Mouse (Mus musculus) G1E (cell line): Measurements from ENCODE around the gene Spock2. TPM values are rescaled to one million over a fixed set of nuclear protein-coding genes. Genes with fewer than 3 reads are reported as not detected.
"Not testable (repeated sequence)": the region's sequence is repeated elsewhere in the genome, so short reads cannot be mapped to it uniquely, and the experiment has no call there.

Source experiments
- ATAC-seq: 2 replicates; pipeline ENCODE4 v1.8.0; 2016; ENCODE audit warnings: mild to moderate bottlenecking; ENCODE audit not compliant: insufficient number of reproducible peaks, poor library complexity, low FRiP score, severe bottlenecking; ENCODE audit errors: extremely low read depth
- DNase-seq: peaks from one replicate; pipeline ENCODE4 v3.0.0; 2012; ENCODE audit warnings: low spot score
- H3K27me3 ChIP-seq: 2 replicates; pipeline ENCODE4 v1.6.1; 2012; ENCODE audit warnings: mild to moderate bottlenecking, low read length, inconsistent platforms; ENCODE audit not compliant: insufficient read depth
- H3K36me3 ChIP-seq: replicated peaks from 2 replicates; pipeline ENCODE3; 2012; ENCODE audit warnings: mild to moderate bottlenecking, inconsistent platforms
- H3K4me1 ChIP-seq: 2 replicates; pipeline ENCODE4 v1.6.1; 2012; ENCODE audit warnings: low read depth, low read length, inconsistent platforms, mixed read lengths; ENCODE audit not compliant: insufficient read depth
- H3K4me3 ChIP-seq: 2 replicates; pipeline ENCODE4 v1.5.1; 2012; ENCODE audit warnings: low read depth, mild to moderate bottlenecking, inconsistent platforms, low read length, moderate library complexity, mixed read lengths
- H3K9me3 ChIP-seq: replicated peaks from 2 replicates; pipeline ENCODE4 v1.6.1; 2012; ENCODE audit warnings: inconsistent platforms
- CTCF ChIP-seq: IDR thresholded peaks from 2 replicates; pipeline ENCODE4 v1.5.1; 2012; ENCODE audit warnings: low read depth, low read length, inconsistent platforms, mixed read lengths
- GATA1 ChIP-seq: IDR thresholded peaks from 2 replicates; pipeline ENCODE4 v1.6.1; 2012; ENCODE audit warnings: borderline replicate concordance, low read length, inconsistent platforms, mixed read lengths
- GATA2 ChIP-seq: IDR thresholded peaks from 2 replicates; pipeline ENCODE4 v1.6.1; 2012; ENCODE audit warnings: low read depth, low read length, inconsistent platforms, borderline replicate concordance
- POLR2AphosphoS5 ChIP-seq: IDR thresholded peaks from 2 replicates; pipeline ENCODE4 v1.6.1; 2012; ENCODE audit warnings: low read depth, low read length, inconsistent platforms; ENCODE audit not compliant: insufficient replicate concordance
- TAL1 ChIP-seq: conservative IDR thresholded peaks from 2 replicates; pipeline ENCODE4 v1.6.1; 2012; ENCODE audit warnings: low read depth, low read length, inconsistent platforms, mixed read lengths
- polyA plus RNA-seq: library from polyadenylated mRNA; stranded (reverse); fragments of >175 nt; gene quantifications from 2 replicates; pipeline ENCODE4 v1.2.3, GENCODE M21; 2012
- total RNA-seq, 2 experiments: library from RNA; stranded (forward) in 1 of 2; stranded (reverse) in 1 of 2; fragments of 200-1000 nt in 1 of 2; fragments of >200 nt in 1 of 2; fragmentation: Nextera tagmentation in 1 of 2; gene quantifications; 2 replicates each; pipeline ENCODE4 v1.2.3; 2014 to 2017

The Spock2 gene
- total and polyA plus RNA-seq, 3 experiments, result not detected

GRCm38 (mm10) chr10:60173035-60173434, 67.0 kb downstream of the Spock2 start:
- Histone ChIP-seq H3K36me3 (no peaks in the 10 kb centered on the region), H3K27me3 (no peaks in the 10 kb centered on the region), H3K9me3 (no peaks in the 10 kb centered on the region), H3K4me3 (no peak overlapping the region), H3K4me1 (no peaks in the 10 kb centered on the region)
- no peak for ATAC-seq
- TF ChIP-seq TAL1, result no peak
- TF ChIP-seq POLR2AphosphoS5, result no peak
- no peak for TF ChIP-seq GATA2
- no peak for TF ChIP-seq CTCF
- no peak for TF ChIP-seq GATA1
- no peak for DNase-seq

GRCm38 (mm10) chr10:60174506-60174905, 68.5 kb downstream of the Spock2 start:
- TF ChIP-seq TAL1 (no peak), GATA1 (no peak), POLR2AphosphoS5 (no peak), GATA2 (no peak), CTCF (no peak)

GRCm38 (mm10) chr10:60175306-60175705, 69.3 kb downstream of the Spock2 start:
- not testable (repeated sequence) for H3K4me1 ChIP-seq, ATAC-seq, DNase-seq, H3K4me3 ChIP-seq, H3K36me3 ChIP-seq, H3K9me3 ChIP-seq, H3K27me3 ChIP-seq

More at GRCm38 (mm10) chr10:60174506-60174905, 68.5 kb downstream of the Spock2 start:
- ATAC-seq, result no peak
- no peaks in the 10 kb centered on the region for H3K27me3 ChIP-seq
- H3K4me1 ChIP-seq, result no peaks in the 10 kb centered on the region
- H3K36me3 ChIP-seq, result no peaks in the 10 kb centered on the region
- H3K9me3 ChIP-seq, result no peaks in the 10 kb centered on the region
- no peak for DNase-seq
- no peak overlapping the region for H3K4me3 ChIP-seq

Other genes starting within 250 kb of the Spock2 start
- 18.7 and 20.5 TPM in 2 replicates for gene Dnajb12, start 226.7 kb upstream of the Spock2 start, total RNA-seq (2014; fragmentation: Nextera tagmentation)
- gene Dnajb12, start 226.7 kb upstream of the Spock2 start, total RNA-seq (2017), result 8.9 and 10.4 TPM in 2 replicates
- 28.1 and 28.5 TPM in 2 replicates for gene Dnajb12, start 226.7 kb upstream of the Spock2 start, polyA plus RNA-seq
- gene Ddit4, start 154.4 kb upstream of the Spock2 start, total RNA-seq (2014; fragmentation: Nextera tagmentation), result 21.6 and 27.7 TPM in 2 replicates
- 9.9 TPM in 2 replicates for gene Ddit4, start 154.4 kb upstream of the Spock2 start, total RNA-seq (2017)
- gene Ddit4, start 154.4 kb upstream of the Spock2 start, polyA plus RNA-seq, result 21.8 and 28.5 TPM in 2 replicates
- 19.3 and 22.2 TPM in 2 replicates for gene Ascc1, start 103.4 kb upstream of the Spock2 start, total RNA-seq (2014; fragmentation: Nextera tagmentation)
- gene Ascc1, start 103.4 kb upstream of the Spock2 start, total RNA-seq (2017), result 14.2 and 19.7 TPM in 2 replicates
- gene Ascc1, start 103.4 kb upstream of the Spock2 start, polyA plus RNA-seq, result 22.6 and 24.8 TPM in 2 replicates
- gene Anapc16, start 103.1 kb upstream of the Spock2 start, total RNA-seq (2014; fragmentation: Nextera tagmentation), result 43.2 and 54.4 TPM in 2 replicates
- 26.3 and 28.2 TPM in 2 replicates for gene Anapc16, start 103.1 kb upstream of the Spock2 start, total RNA-seq (2017)
- 36.7 and 38.4 TPM in 2 replicates for gene Anapc16, start 103.1 kb upstream of the Spock2 start, polyA plus RNA-seq
- gene Chst3, start 113.0 kb downstream of the Spock2 start, total RNA-seq (2014; fragmentation: Nextera tagmentation), result not detected in 2 replicates
- gene Chst3, start 113.0 kb downstream of the Spock2 start, total RNA-seq (2017), result 0.11 TPM in 1 of 2 replicates, not detected in the other
- gene Chst3, start 113.0 kb downstream of the Spock2 start, polyA plus RNA-seq, result not detected in 2 replicates
- 55.7 and 74.8 TPM in 2 replicates for gene Psap, start 171.4 kb downstream of the Spock2 start, total RNA-seq (2014; fragmentation: Nextera tagmentation)
- 100 and 103 TPM in 2 replicates for gene Psap, start 171.4 kb downstream of the Spock2 start, total RNA-seq (2017)
- gene Psap, start 171.4 kb downstream of the Spock2 start, polyA plus RNA-seq, result 32.9 and 35.8 TPM in 2 replicates
- 3.9 TPM in 1 of 2 replicates, not detected in the other for gene Vsir, start 240.6 kb downstream of the Spock2 start, total RNA-seq (2014; fragmentation: Nextera tagmentation)
- gene Vsir, start 240.6 kb downstream of the Spock2 start, total RNA-seq (2017), result 0.11 and 0.12 TPM in 2 replicates
- 0.02 and 0.21 TPM in 2 replicates for gene Vsir, start 240.6 kb downstream of the Spock2 start, polyA plus RNA-seq